Mouse (Mus musculus) midbrain, embryonic 15.5 days (tissue): Measurements from ENCODE around the gene Limch1. TPM values are rescaled to one million over a fixed set of nuclear protein-coding genes. Genes with fewer than 3 reads are reported as not detected.

Experiments
- ATAC-seq: fragments of 200-750 bp; cut with Nextera tagmentation; replicated peaks from 2 replicates; pipeline ENCODE4 v1.8.0; 2017; ENCODE audit warnings: moderate TSS enrichment
- H3K27ac ChIP-seq: fragments of 300-500 bp; sonication (generic); 2 replicates; pipeline ENCODE4 v1.5.1; 2015; ENCODE audit warnings: mild to moderate bottlenecking, inconsistent platforms
- H3K27me3 ChIP-seq: fragments of 300-500 bp; sonication (generic); replicated peaks from 2 replicates; pipeline ENCODE4 v1.6.1; 2015; ENCODE audit warnings: inconsistent platforms
- H3K36me3 ChIP-seq: fragments of 300-500 bp; sonication (generic); replicated peaks from 2 replicates; pipeline ENCODE4 v1.6.1; 2015; ENCODE audit warnings: inconsistent platforms
- H3K4me1 ChIP-seq: fragments of 300-500 bp; sonication (generic); 2 replicates; pipeline ENCODE4 v1.6.1; 2015; ENCODE audit warnings: inconsistent platforms
- H3K4me2 ChIP-seq: fragments of 300-500 bp; sonication (generic); 2 replicates; pipeline ENCODE4 v1.6.1; 2015; ENCODE audit warnings: inconsistent platforms, mild to moderate bottlenecking, moderate library complexity
- H3K4me3 ChIP-seq: fragments of 300-500 bp; sonication (generic); 2 replicates; pipeline ENCODE4 v1.5.1; 2015; ENCODE audit warnings: mild to moderate bottlenecking, inconsistent platforms
- H3K9ac ChIP-seq: fragments of 300-500 bp; sonication (generic); 2 replicates; pipeline ENCODE4 v1.6.1; 2015; ENCODE audit warnings: mild to moderate bottlenecking, inconsistent platforms
- H3K9me3 ChIP-seq: fragments of 300-500 bp; sonication (generic); 2 replicates; pipeline ENCODE4 v1.6.1; 2016; ENCODE audit warnings: inconsistent platforms
- WGBS: fragments of 180-500 bp; shearing (Covaris S2); methylation state at CpG from one replicate; pipeline ENCODE4 v1.1.7; 2015; ENCODE audit warnings: mixed read lengths; 5-methylcytosine and 5-hydroxymethylcytosine counted together
- polyA plus RNA-seq: library from polyadenylated mRNA; unstranded; fragments of >200 nt; fragmentation: Nextera tagmentation; extraction: Ambion mirVana; gene quantifications from 2 replicates; pipeline ENCODE4 v1.2.1, GENCODE M21; 2015

Limch1 gene
- polyA plus RNA-seq, 1 experiment from 2014 or later = 47.6 TPM

DNA sequence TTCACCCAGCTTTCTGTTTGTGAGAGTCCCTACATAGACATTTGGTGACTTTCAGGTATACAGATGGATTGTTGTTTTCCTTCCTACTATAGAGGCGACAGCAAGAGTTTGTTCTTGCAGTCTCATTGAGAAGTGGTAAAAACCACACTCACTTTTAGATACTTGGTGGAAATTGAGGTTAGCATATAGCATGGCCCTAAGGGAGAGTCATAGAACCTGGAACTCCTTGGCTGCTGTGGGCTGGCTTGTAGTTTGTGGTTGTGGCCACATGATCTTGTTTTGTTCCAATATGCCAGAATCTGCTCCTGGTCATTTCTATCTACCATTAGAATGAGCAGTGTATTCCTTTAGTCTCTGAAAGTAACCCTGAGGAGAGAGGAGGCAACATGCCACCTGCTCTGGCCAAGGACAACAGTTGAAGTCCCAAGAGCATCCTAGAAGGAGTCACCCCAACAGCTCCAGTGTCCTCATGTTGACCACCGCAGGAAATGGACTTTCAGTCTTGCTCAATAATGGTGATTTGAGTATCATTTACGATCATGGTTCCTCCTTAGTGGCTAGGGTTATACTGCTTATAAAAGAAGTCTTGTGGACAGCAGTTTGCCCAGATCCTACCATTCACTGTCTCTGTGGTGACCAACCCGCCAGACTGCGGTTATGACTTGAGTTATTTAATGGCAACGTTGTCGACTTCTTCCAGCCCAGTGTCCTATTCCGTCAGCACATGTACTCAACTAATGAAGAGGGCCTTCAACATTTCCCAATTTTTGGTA lies 71.7 kb downstream of the Limch1 start:
- Histone ChIP-seq H3K36me3 (no peaks in the 10 kb centered on the region), H3K4me2 (no peak overlapping the region), H3K4me1 (peaks cover 4% of the 10 kb centered on the region; the same call in 1 of the 2 replicates), H3K4me3 (no peak overlapping the region), H3K27me3 (no peaks in the 10 kb centered on the region), H3K9ac (no peak overlapping the region), H3K27ac (no peak overlapping the region), H3K9me3 (no peaks in the 10 kb centered on the region)
- ATAC-seq = no peak
- 96% methylated on average over 8 of the region's 8 CpGs for WGBS

DNA sequence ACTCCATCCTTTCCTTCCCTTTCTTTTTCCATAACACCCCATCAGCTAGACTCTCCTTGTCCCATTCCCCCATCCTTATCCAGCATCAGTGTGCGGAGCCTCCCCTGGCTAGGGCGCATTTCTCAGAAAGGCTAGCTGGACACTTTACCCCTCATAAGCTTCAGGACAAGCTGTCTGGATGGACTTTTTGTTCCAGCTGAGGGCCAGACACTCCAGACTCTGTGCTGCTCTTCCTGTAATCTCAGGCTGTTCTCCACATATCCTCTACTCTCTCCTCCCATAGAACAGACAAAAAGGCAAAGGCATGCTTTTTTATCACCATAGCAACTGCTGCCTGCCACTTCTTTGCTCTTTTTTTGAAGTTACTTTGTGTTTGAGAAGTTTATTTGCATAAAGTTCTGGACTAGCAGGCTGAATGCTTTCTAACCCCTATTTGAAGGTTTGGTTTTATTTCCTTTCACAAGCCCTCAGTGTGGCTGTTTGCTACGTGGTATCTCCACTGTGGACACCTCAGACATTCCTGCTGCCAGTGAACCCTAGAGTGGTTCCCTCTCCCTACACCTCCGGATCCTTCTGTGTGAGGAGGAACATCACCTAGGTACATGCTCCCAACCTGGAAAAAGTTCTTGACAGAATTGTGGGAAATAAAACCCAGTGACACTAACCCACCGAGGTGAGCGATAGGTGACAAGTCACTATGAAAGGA lies 77.0 kb downstream of the Limch1 start:
- H3K9ac ChIP-seq = no peak overlapping the region
- peaks cover 3% of the 10 kb centered on the region; the same call in 1 of the 2 replicates for H3K4me1 ChIP-seq
- 54% methylated on average over 6 of the region's 6 CpGs for WGBS
- no peak overlapping the region for H3K4me3 ChIP-seq
- H3K9me3 ChIP-seq = no peaks in the 10 kb centered on the region
- H3K36me3 ChIP-seq = no peaks in the 10 kb centered on the region
- ATAC-seq = 0 out of 2 replicates have a peak, but pooled peaks have one; percentile 62
- no peak overlapping the region for H3K4me2 ChIP-seq
- H3K27me3 ChIP-seq = no peaks in the 10 kb centered on the region
- H3K27ac ChIP-seq = no peak overlapping the region

DNA sequence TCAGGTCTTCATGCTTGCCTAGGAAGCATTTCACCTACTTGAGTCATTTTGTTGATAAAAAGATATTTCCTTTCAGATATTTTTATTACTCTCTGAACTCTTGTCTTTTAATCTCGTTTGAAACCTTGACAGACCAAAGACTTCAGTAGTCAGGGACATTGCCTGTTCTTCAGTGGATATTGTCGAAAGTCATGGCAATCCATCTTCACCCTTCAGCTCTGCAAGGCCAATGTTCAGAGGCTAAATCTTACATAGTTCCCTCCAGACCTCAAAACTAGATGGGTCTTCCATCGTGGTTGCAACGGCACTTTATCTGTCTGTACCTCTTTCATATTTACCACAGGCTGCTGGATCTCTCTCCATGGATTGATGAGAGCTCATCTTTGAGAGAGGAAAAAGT lies 80.0 kb downstream of the Limch1 start:
- H3K36me3 ChIP-seq = no peaks in the 10 kb centered on the region
- no peak overlapping the region for H3K4me3 ChIP-seq
- WGBS = 91% methylated on average over 4 of the region's 4 CpGs
- H3K27me3 ChIP-seq = no peaks in the 10 kb centered on the region
- no peaks in the 10 kb centered on the region for H3K9me3 ChIP-seq
- no peak overlapping the region for H3K9ac ChIP-seq
- H3K27ac ChIP-seq = no peak overlapping the region
- no peak overlapping the region for H3K4me2 ChIP-seq
- H3K4me1 ChIP-seq = peaks cover 3% of the 10 kb centered on the region; the same call in 1 of the 2 replicates
- no peak for ATAC-seq

DNA sequence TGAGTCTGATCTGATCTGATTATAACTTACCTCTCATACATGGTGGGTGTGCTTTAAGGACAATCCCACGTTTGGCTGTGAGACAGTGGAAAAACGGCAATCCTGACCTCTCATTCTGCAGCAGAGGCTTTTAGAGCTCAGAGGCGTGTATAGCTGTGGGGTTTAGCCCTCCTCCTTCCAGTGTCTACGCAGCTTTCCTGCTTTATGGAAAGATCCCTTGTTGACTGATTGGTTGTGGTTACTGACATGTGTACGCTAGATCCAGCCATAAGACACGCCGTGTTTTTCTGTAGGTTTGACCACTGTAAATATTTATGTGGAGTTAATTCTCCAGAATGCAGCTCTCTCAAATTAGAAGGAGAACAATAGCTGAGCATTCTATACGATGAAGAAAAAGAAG lies 81.2 kb downstream of the Limch1 start:
- no peak overlapping the region for H3K4me2 ChIP-seq
- H3K27me3 ChIP-seq = no peaks in the 10 kb centered on the region
- no peaks in the 10 kb centered on the region for H3K9me3 ChIP-seq
- no peak overlapping the region for H3K9ac ChIP-seq
- no peak for ATAC-seq
- 58% methylated on average over 8 of the region's 8 CpGs for WGBS
- H3K4me1 ChIP-seq = peaks cover 3% of the 10 kb centered on the region; the same call in 1 of the 2 replicates
- no peaks in the 10 kb centered on the region for H3K36me3 ChIP-seq
- H3K4me3 ChIP-seq = no peak overlapping the region
- no peak overlapping the region for H3K27ac ChIP-seq

DNA sequence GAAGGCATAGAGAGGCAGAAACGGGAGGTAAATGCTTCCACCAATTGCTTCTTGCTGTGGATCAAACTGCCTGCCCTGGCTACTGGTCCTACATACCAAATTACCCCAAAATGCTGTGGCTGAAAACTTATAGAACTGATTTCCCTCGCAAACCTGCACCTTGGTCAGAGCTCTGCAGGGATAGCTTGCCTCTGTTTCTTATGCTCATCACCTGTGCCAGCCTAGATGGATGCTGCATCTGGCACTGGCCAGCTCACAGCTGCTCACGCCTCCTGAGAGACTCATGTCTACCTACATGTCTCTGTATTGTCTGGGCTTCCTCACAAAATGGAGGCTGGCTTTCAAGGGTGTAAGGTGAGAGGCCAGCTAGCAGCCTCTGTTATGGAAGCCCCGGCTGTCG lies 83.9 kb downstream of the Limch1 start:
- H3K4me1 ChIP-seq = no peaks in the 10 kb centered on the region
- no peak for ATAC-seq
- H3K9me3 ChIP-seq = no peaks in the 10 kb centered on the region
- no peak overlapping the region for H3K27ac ChIP-seq
- no peaks in the 10 kb centered on the region for H3K36me3 ChIP-seq
- H3K4me3 ChIP-seq = no peak overlapping the region
- no peak overlapping the region for H3K4me2 ChIP-seq
- H3K9ac ChIP-seq = no peak overlapping the region
- WGBS = 83% methylated on average over 5 of the region's 5 CpGs
- H3K27me3 ChIP-seq = no peaks in the 10 kb centered on the region

DNA sequence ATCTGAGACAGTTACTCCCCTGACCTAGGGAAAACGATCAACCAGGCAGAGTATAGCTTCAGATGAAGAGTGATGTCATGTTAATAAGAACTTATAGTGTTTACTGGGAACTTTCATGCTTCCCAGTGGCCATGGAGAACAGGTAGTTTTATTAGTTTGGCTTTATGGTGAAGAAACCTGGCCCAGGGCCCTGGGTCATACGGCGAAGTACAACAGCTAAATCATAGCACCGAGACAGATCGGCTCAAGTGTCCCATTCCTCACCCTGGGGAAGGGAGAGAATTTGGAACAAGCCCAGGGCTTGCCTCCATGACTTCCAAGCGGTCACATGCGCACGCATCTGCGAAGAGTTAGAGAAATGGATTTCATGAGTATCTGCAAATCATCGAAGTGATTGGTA lies 84.6 kb downstream of the Limch1 start:
- WGBS = 93% methylated on average over 10 of the region's 10 CpGs
- Histone ChIP-seq H3K4me1 (no peaks in the 10 kb centered on the region), H3K27me3 (no peaks in the 10 kb centered on the region), H3K4me2 (no peak overlapping the region), H3K9me3 (no peaks in the 10 kb centered on the region), H3K4me3 (no peak overlapping the region), H3K36me3 (no peaks in the 10 kb centered on the region), H3K27ac (no peak overlapping the region), H3K9ac (no peak overlapping the region)
- no peak for ATAC-seq

DNA sequence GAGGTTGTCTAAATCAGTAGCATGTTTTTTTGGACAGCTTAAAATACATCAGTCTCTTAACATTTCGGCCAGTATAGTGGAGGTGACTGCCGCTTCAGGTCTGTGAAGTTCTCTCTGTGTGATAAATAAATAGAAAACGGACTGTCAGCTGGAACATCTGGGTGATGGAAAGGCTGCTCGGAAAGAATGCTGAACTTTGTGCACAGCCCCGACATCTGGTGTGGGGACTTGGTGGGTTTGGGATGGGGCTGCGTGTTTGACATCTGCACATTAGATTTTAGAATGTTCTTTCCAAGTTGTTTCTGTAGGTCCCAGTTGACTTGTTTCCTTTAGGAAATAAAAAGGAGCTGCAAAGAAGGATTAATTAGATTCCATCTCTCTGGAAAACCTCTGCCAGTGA lies 89.1 kb downstream of the Limch1 start:
- Histone ChIP-seq H3K4me2 (no peak overlapping the region), H3K9ac (no peak overlapping the region), H3K9me3 (no peaks in the 10 kb centered on the region), H3K27me3 (no peaks in the 10 kb centered on the region), H3K4me3 (no peak overlapping the region), H3K27ac (no peak overlapping the region), H3K36me3 (no peaks in the 10 kb centered on the region), H3K4me1 (no peaks in the 10 kb centered on the region)
- 78% methylated on average over 6 of the region's 6 CpGs for WGBS
- ATAC-seq = no peak

DNA sequence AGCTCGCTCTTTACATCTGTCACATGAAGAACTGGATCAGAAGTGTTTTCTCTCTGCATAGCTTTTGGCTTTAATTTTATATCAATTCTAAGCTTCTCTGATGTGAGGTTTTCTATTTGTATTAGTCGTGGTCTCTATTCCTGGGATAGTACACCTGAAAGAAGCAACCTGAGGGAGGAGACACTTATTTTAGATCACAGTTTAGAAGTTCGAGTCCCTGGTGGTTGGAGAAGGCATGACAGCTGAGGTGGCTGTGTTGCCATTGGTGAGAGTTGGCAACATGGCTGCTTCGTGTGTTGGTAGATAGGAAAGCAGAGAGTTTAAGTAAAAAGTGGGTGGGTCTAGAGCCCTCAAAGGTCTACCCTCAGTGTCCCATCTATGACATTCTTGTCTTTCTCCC lies 91.3 kb downstream of the Limch1 start:
- no peak overlapping the region for H3K4me3 ChIP-seq
- H3K9ac ChIP-seq = no peak overlapping the region
- no peak overlapping the region for H3K4me2 ChIP-seq
- no peak overlapping the region for H3K27ac ChIP-seq
- WGBS = 89% methylated on average over 4 of the region's 4 CpGs
- no peaks in the 10 kb centered on the region for H3K9me3 ChIP-seq
- H3K36me3 ChIP-seq = no peaks in the 10 kb centered on the region
- ATAC-seq = no peak
- no peaks in the 10 kb centered on the region for H3K27me3 ChIP-seq
- H3K4me1 ChIP-seq = no peaks in the 10 kb centered on the region

DNA sequence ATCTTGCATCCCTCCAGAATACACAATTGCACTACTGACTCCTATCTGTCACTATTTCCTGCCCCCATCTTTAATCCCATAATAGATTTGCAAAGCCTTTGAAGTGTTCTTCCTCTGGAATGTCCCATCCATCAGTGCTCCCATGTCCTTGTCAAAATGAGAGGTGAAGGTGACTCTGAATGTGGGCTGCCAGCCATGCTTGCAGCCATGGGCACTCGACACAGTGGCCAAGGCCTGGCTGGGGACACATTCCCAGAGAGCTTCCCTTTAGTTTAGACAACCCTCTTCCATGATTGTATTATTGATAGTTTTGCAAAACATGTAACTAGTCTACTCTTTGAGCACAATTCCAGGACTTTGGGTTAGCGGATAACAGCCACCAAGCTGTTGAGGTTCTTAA lies 96.3 kb downstream of the Limch1 start:
- no peak overlapping the region for H3K27ac ChIP-seq
- H3K27me3 ChIP-seq = no peaks in the 10 kb centered on the region
- ATAC-seq = no peak
- H3K4me3 ChIP-seq = no peak overlapping the region
- no peaks in the 10 kb centered on the region for H3K4me1 ChIP-seq
- no peak overlapping the region for H3K4me2 ChIP-seq
- no peaks in the 10 kb centered on the region for H3K36me3 ChIP-seq
- no peak overlapping the region for H3K9ac ChIP-seq
- WGBS = 89% methylated on average over 2 of the region's 2 CpGs
- no peaks in the 10 kb centered on the region for H3K9me3 ChIP-seq

DNA sequence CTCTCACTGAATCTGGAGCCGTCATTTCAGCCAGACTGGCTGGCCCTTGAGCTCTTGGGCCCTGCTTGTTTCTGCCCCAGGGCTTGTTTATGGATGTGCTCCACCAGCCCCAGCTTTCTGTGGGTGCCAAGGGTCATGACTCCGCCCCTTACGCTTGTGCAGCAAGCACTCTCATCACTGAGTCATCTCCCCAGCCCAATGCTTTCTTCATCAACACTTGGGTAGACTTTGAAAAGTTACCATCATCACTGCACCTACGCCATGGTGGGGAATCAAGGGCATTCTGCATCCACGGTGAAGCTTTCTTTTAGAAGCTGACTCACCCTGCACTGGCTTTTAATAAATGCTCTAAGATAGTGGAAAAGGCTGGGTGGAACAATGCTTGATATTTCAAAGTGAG lies 97.1 kb downstream of the Limch1 start:
- no peaks in the 10 kb centered on the region for H3K36me3 ChIP-seq
- H3K9ac ChIP-seq = no peak overlapping the region
- H3K4me3 ChIP-seq = no peak overlapping the region
- no peaks in the 10 kb centered on the region for H3K4me1 ChIP-seq
- no peak overlapping the region for H3K4me2 ChIP-seq
- no peaks in the 10 kb centered on the region for H3K9me3 ChIP-seq
- no peak overlapping the region for H3K27ac ChIP-seq
- no peak for ATAC-seq
- whole genome bisulfite sequencing = 96% methylated on average over 5 of the region's 5 CpGs
- no peaks in the 10 kb centered on the region for H3K27me3 ChIP-seq

DNA sequence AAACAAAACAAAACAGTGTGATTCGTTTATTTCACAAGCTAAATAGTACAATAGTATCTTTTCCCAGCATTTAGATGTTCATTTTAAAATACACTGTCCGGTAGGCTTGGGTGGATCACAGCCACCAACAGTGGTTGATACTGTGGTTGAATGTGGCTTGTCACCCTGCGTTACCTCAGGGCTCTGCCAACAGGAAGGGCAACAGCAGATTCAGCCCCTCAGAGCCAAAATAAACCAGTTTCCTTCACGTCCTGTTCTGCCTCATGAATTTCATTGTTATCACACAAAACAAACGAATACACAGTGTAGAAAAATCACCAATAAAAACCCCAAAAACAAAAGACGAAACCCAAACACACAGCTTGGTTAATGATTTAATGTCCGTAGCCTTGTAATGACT lies 102.5 kb downstream of the Limch1 start:
- Histone ChIP-seq H3K9ac (no peak overlapping the region), H3K4me2 (no peak overlapping the region), H3K4me3 (no peak overlapping the region), H3K4me1 (peaks cover 13% of the 10 kb centered on the region), H3K27ac (no peak overlapping the region), H3K36me3 (no peaks in the 10 kb centered on the region), H3K27me3 (no peaks in the 10 kb centered on the region), H3K9me3 (no peaks in the 10 kb centered on the region)
- WGBS = 74% methylated on average over 7 of the region's 7 CpGs
- ATAC-seq = no peak

DNA sequence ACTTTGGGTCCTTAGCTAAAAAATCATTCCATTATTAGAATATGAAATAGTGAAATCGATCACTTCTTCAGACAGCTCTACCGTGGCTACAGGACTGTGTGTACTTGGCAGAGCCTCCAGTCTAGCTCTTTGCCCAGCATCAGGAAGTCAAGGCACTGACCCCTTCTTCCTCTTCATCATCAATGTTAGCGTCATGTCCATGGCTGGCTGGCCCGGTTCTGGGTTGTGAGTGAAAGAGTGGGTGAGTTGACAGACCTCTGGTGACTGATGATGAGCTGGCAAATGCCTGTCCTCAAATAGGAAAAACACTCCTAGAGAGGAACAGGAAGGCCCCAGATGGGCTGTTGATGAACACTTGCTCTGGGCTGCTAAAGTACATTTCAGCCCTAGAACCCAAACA lies 103.5 kb downstream of the Limch1 start:
- Histone ChIP-seq H3K27ac (no peak overlapping the region), H3K9ac (no peak overlapping the region), H3K4me2 (no peak overlapping the region), H3K4me3 (no peak overlapping the region), H3K9me3 (no peaks in the 10 kb centered on the region), H3K27me3 (no peaks in the 10 kb centered on the region), H3K4me1 (peaks cover 13% of the 10 kb centered on the region), H3K36me3 (no peaks in the 10 kb centered on the region)
- no peak for ATAC-seq
- 92% methylated on average over 4 of the region's 4 CpGs for WGBS
